Mouse (Mus musculus) adrenal gland, adult (tissue): Measurements from ENCODE around the gene Tapt1.

Experiments used
- DNase-seq, 2 experiments: peaks; one replicate each; pipeline ENCODE4 v3.0.0; 2022 to 2023; ENCODE audit warnings: low spot score in 1 of 2; ENCODE audit not compliant: inconsistent age in 2 of 2

The Tapt1 gene

GRCm38 (mm10) chr5:44199109-44199508 is 27.3 kb downstream of the Tapt1 start:
- DNase-seq, result no peak

- no peak for DNase-seq
These were observed 28.0 kb downstream of the Tapt1 start for GRCm38 (mm10) chr5:44198471-44198870.

GRCm38 (mm10) chr5:44197806-44198205 is 28.6 kb downstream of the Tapt1 start:
- DNase-seq, result no peak

GRCm38 (mm10) chr5:44196167-44196566 is 30.3 kb downstream of the Tapt1 start:
- no peak for DNase-seq

GRCm38 (mm10) chr5:44187370-44187769 is 39.1 kb downstream of the Tapt1 start:
- no peak for DNase-seq

GRCm38 (mm10) chr5:44181669-44182068 is 44.8 kb downstream of the Tapt1 start:
- no peak for DNase-seq

GRCm38 (mm10) chr5:44180450-44180849 is 46.0 kb downstream of the Tapt1 start:
- no peak for DNase-seq

- DNase-seq, result no peak
These were observed 52.4 kb downstream of the Tapt1 start for GRCm38 (mm10) chr5:44174046-44174445.

GRCm38 (mm10) chr5:44166866-44167265 is 59.6 kb downstream of the Tapt1 start:
- no peak for DNase-seq

GRCm38 (mm10) chr5:44165854-44166253 is 60.6 kb downstream of the Tapt1 start:
- peak; percentile 19 to 69 for DNase-seq

- no peak for DNase-seq
These were observed 62.1 kb downstream of the Tapt1 start for GRCm38 (mm10) chr5:44164233-44164776.

- no peak for DNase-seq
These were observed 63.1 kb downstream of the Tapt1 start for GRCm38 (mm10) chr5:44163318-44163717.

GRCm38 (mm10) chr5:44162786-44163185 is 63.6 kb downstream of the Tapt1 start:
- no peak for DNase-seq

- no peak for DNase-seq
These were observed 66.6 kb downstream of the Tapt1 start for GRCm38 (mm10) chr5:44159679-44160438.

GRCm38 (mm10) chr5:44159231-44159630 is 67.2 kb downstream of the Tapt1 start:
- no peak for DNase-seq

- DNase-seq, result no peak
These were observed 68.0 kb downstream of the Tapt1 start for GRCm38 (mm10) chr5:44158458-44158857.

GRCm38 (mm10) chr5:44157760-44158159 is 68.7 kb downstream of the Tapt1 start:
- DNase-seq, result no peak

- DNase-seq, result no peak
These were observed 73.4 kb downstream of the Tapt1 start for GRCm38 (mm10) chr5:44153050-44153449.

- DNase-seq, result peak in 1 of 2 experiments; percentile 43
These were observed 74.9 kb downstream of the Tapt1 start for GRCm38 (mm10) chr5:44151327-44152051.

GRCm38 (mm10) chr5:44147732-44148131 is 78.7 kb downstream of the Tapt1 start:
- DNase-seq, result no peak

GRCm38 (mm10) chr5:44146437-44147332 is 79.7 kb downstream of the Tapt1 start:
- no peak for DNase-seq
